Mouse (Mus musculus): ENCODE measurements around the gene Tbc1d2. TPM values are rescaled to one million over a fixed set of nuclear protein-coding genes. Genes with fewer than 3 reads are reported as not detected.
A peak's percentile ranks its signal among the peaks of the same experiment; 100 is the strongest.

Tbc1d2 gene
- polyA plus RNA-seq, 1 experiment from 2014 or later: 0.55 TPM

- Histone ChIP-seq H3K4me2 (no peak overlapping the region), H3K36me3 (no peaks in the 10 kb centered on the region), H3K4me3 (no peak overlapping the region), H3K4me1 (replicated peaks) (peaks cover 28% of the 10 kb centered on the region), H3K9ac (no peak overlapping the region), H3K27me3 (no peaks in the 10 kb centered on the region; the same call in 1 of the 2 replicates), H3K27ac (no peak overlapping the region), H3K9me3 (replicated peaks) (no peaks in the 10 kb centered on the region)
- WGBS: 68% methylated on average over 5 of the region's 5 CpGs
- no peak for ATAC-seq (replicated peaks; ENCODE audit: insufficient number of reproducible peaks, insufficient read depth, low FRiP score, low read depth)
Observed at GRCm38 (mm10) chr4:46666420-46666819, 16.4 kb upstream of the Tbc1d2 start.

DNA sequence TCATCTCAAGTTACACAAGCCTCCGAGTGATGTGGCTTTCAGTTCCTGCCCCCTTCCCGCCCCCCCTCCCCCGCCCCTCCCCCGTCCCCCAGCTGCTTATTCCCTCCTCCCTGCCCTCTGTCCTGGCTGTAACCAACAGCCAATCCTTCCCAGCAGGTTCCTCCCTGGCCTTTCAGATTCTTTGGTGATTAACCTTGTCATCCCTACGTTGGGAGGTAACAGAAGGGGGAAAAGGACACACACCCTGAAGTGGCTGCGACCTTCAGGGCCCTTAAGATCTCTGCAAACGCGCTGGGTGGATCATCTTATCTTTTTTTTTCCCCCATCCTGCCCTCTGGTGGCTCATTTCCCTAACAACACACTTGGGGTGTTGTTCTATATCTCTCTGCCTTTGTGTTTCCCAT is 15.4 kb upstream of the Tbc1d2 start:
- Histone ChIP-seq H3K27ac (peak overlapping the region; percentile 40; the same call in 1 of the 2 replicates), H3K4me3 (no peak overlapping the region), H3K27me3 (no peaks in the 10 kb centered on the region; the same call in 1 of the 2 replicates), H3K9me3 (replicated peaks) (no peaks in the 10 kb centered on the region), H3K36me3 (no peaks in the 10 kb centered on the region), H3K9ac (no peak overlapping the region), H3K4me2 (peak overlapping the region; percentile 82), H3K4me1 (replicated peaks) (peaks cover 28% of the 10 kb centered on the region)
- 1% methylated on average over 8 of the region's 8 CpGs for WGBS
- no peak for ATAC-seq (replicated peaks; ENCODE audit: insufficient number of reproducible peaks, insufficient read depth, low FRiP score, low read depth)

DNA sequence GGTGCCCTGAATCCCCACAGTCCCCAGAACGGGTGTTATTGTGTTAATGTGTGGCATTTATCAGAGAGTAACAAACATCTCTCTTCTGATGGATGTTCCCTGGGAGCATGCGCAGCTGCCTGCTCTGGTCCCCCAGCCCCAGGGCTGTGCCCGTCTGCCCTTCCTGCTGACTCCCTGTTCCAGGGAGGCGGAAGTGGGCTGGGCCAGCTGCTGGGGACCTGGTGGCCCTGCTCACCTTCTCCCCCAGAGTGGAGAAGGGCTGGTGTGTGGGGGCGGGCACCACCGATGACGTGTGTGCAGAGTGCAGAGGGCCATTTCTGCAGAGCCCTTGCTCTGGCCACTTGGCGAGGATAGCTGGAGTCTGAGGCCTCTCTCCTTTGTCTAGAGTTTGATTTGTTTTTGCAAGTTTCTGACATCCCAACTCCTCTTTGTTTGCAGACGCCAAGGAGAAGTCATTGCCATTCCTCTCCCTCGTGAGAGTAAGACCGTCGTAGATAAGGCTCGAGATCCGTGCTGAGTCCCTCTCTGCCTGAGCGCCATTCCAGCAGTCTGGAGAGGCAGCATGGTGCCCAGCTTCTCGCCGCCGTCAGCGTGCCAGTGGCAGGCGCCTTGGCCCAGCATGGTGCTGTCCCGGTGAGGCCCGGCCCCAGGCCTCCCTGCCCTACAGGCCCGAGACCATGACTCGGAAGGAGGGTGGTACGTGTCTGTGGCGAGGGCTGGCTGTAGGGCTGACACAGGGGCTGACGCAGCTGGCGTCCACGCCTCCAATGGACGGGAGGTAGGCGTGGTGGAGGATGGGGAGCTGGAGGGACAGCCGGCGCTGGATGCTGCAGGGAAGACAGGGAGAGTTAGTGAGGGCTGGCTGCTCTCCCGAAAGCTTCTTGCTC is 14.4 kb upstream of the Tbc1d2 start:
- H3K9ac ChIP-seq: peak overlapping the region; percentile 55
- H3K9me3 ChIP-seq (replicated peaks): no peaks in the 10 kb centered on the region
- 7% methylated on average over 34 of the region's 34 CpGs for WGBS
- peaks cover 27% of the 10 kb centered on the region for H3K4me1 ChIP-seq (replicated peaks)
- H3K4me3 ChIP-seq: peak overlapping the region; percentile 51
- H3K27ac ChIP-seq: peak overlapping the region; percentile 80
- no peaks in the 10 kb centered on the region for H3K36me3 ChIP-seq
- H3K4me2 ChIP-seq: peak overlapping the region; percentile 82
- no peaks in the 10 kb centered on the region; the same call in 1 of the 2 replicates for H3K27me3 ChIP-seq
- peak; percentile 86 for ATAC-seq (replicated peaks; ENCODE audit: insufficient number of reproducible peaks, insufficient read depth, low FRiP score, low read depth)

DNA sequence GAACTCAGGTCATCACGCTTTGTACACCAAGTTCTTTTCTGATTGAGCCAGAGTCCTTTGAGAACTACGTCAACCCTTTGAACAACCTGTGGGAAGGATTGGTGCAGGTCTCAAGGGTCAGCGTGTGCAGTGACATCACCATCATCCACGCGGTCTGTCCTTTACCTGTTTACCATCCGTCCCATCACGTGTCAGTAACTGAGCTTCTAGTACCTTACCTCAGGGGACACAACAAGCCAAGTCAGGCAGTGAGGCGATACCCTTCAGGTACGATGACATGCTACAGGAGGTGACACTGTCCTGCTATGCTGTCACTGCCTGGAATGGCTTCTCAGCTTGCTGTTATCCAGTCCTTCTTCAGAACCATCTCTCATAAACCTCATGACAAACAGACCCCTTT is 11.4 kb upstream of the Tbc1d2 start:
- WGBS: 70% methylated on average over 9 of the region's 9 CpGs
- no peaks in the 10 kb centered on the region; the same call in 1 of the 2 replicates for H3K27me3 ChIP-seq
- H3K9me3 ChIP-seq (replicated peaks): no peaks in the 10 kb centered on the region
- H3K4me3 ChIP-seq: no peak overlapping the region
- no peak overlapping the region for H3K4me2 ChIP-seq
- H3K36me3 ChIP-seq: no peaks in the 10 kb centered on the region
- ATAC-seq (replicated peaks; ENCODE audit: insufficient number of reproducible peaks, insufficient read depth, low FRiP score, low read depth): no peak
- peaks cover 15% of the 10 kb centered on the region for H3K4me1 ChIP-seq (replicated peaks)
- no peak overlapping the region for H3K27ac ChIP-seq
- H3K9ac ChIP-seq: no peak overlapping the region

DNA sequence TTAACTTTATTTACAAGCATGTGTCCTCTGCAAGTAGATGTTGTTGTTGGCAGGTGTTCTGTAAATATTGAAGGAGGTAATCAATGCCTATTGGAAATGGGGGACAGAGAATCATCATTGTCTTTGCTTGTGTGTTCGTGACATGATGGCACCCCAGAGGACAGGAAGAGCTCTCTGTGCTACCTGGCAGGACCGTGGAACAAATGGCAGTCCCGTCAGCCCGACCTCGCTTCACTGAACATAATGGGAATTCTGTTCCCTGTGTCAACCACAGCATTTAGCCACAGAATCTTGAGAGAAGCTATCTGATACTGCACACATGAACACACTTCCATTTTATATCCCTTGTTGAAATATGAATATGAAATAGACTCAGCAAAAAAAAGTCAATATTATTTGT is 8.9 kb upstream of the Tbc1d2 start:
- no peaks in the 10 kb centered on the region for H3K9me3 ChIP-seq (replicated peaks)
- no peak overlapping the region for H3K27ac ChIP-seq
- no peak for ATAC-seq (replicated peaks; ENCODE audit: insufficient number of reproducible peaks, insufficient read depth, low FRiP score, low read depth)
- H3K4me3 ChIP-seq: no peak overlapping the region
- H3K27me3 ChIP-seq: peaks cover 3% of the 10 kb centered on the region
- H3K4me2 ChIP-seq: no peak overlapping the region
- 63% methylated on average over 5 of the region's 5 CpGs for WGBS
- H3K4me1 ChIP-seq (replicated peaks): peaks cover 4% of the 10 kb centered on the region
- H3K36me3 ChIP-seq: no peaks in the 10 kb centered on the region
- no peak overlapping the region for H3K9ac ChIP-seq

- no peak for ATAC-seq (replicated peaks; ENCODE audit: insufficient number of reproducible peaks, insufficient read depth, low FRiP score, low read depth)
- Histone ChIP-seq H3K9me3 (replicated peaks) (no peaks in the 10 kb centered on the region), H3K9ac (no peak overlapping the region), H3K27me3 (peaks cover 17% of the 10 kb centered on the region), H3K27ac (no peak overlapping the region), H3K36me3 (no peaks in the 10 kb centered on the region), H3K4me3 (no peak overlapping the region), H3K4me2 (no peak overlapping the region), H3K4me1 (replicated peaks) (no peaks in the 10 kb centered on the region)
- 11% methylated on average over 5 of the region's 5 CpGs for WGBS
Observed at GRCm38 (mm10) chr4:46657116-46657515, 7.1 kb upstream of the Tbc1d2 start.

- WGBS: 63% methylated on average over 2 of the region's 2 CpGs
- Histone ChIP-seq H3K9ac (no peak overlapping the region), H3K27ac (no peak overlapping the region), H3K4me1 (replicated peaks) (no peaks in the 10 kb centered on the region), H3K36me3 (no peaks in the 10 kb centered on the region), H3K27me3 (peaks cover 27% of the 10 kb centered on the region), H3K4me3 (no peak overlapping the region), H3K4me2 (no peak overlapping the region), H3K9me3 (replicated peaks) (no peaks in the 10 kb centered on the region)
- no peak for ATAC-seq (replicated peaks; ENCODE audit: insufficient number of reproducible peaks, insufficient read depth, low FRiP score, low read depth)
Observed at GRCm38 (mm10) chr4:46655956-46656355, 5.9 kb upstream of the Tbc1d2 start.

- WGBS: 46% methylated on average over 1 of the region's 1 CpGs
- Histone ChIP-seq H3K27me3 (peaks cover 32% of the 10 kb centered on the region), H3K4me3 (no peak overlapping the region)
Observed at GRCm38 (mm10) chr4:46655298-46655697, 5.3 kb upstream of the Tbc1d2 start.

GRCm38 (mm10) chr4:46649161-46649560 is 848 bp downstream of the Tbc1d2 start:
- Histone ChIP-seq H3K4me3 (peak overlapping the region; percentile 81), H3K4me1 (replicated peaks) (peaks cover 12% of the 10 kb centered on the region), H3K9me3 (replicated peaks) (no peaks in the 10 kb centered on the region), H3K9ac (no peak overlapping the region), H3K27ac (no peak overlapping the region), H3K27me3 (peaks cover 42% of the 10 kb centered on the region), H3K4me2 (peak overlapping the region; percentile 93), H3K36me3 (no peaks in the 10 kb centered on the region)
- no peak for ATAC-seq (replicated peaks; ENCODE audit: insufficient number of reproducible peaks, insufficient read depth, low FRiP score, low read depth)
- WGBS: 52% methylated on average over 4 of the region's 4 CpGs

More at GRCm38 (mm10) chr4:46655298-46655697, 5.3 kb upstream of the Tbc1d2 start:
- no peak overlapping the region for H3K4me2 ChIP-seq
- H3K27ac ChIP-seq: no peak overlapping the region
- H3K9ac ChIP-seq: no peak overlapping the region
- no peaks in the 10 kb centered on the region for H3K36me3 ChIP-seq
- H3K9me3 ChIP-seq (replicated peaks): no peaks in the 10 kb centered on the region
- H3K4me1 ChIP-seq (replicated peaks): peaks cover 5% of the 10 kb centered on the region
- no peak for ATAC-seq (replicated peaks; ENCODE audit: insufficient number of reproducible peaks, insufficient read depth, low FRiP score, low read depth)

GRCm38 (mm10) chr4:46643676-46644112 is 6.3 kb downstream of the Tbc1d2 start:
- Histone ChIP-seq H3K27ac (peak overlapping the region; percentile 67), H3K36me3 (no peaks in the 10 kb centered on the region), H3K4me1 (replicated peaks) (peaks cover 7% of the 10 kb centered on the region), H3K9me3 (replicated peaks) (no peaks in the 10 kb centered on the region), H3K4me3 (no peak overlapping the region), H3K4me2 (no peak overlapping the region), H3K27me3 (peaks cover 3% of the 10 kb centered on the region), H3K9ac (no peak overlapping the region)
- ATAC-seq (replicated peaks; ENCODE audit: insufficient number of reproducible peaks, insufficient read depth, low FRiP score, low read depth): no peak; the same call in 1 of the 2 replicates
- 78% methylated on average over 8 of the region's 8 CpGs for WGBS

DNA sequence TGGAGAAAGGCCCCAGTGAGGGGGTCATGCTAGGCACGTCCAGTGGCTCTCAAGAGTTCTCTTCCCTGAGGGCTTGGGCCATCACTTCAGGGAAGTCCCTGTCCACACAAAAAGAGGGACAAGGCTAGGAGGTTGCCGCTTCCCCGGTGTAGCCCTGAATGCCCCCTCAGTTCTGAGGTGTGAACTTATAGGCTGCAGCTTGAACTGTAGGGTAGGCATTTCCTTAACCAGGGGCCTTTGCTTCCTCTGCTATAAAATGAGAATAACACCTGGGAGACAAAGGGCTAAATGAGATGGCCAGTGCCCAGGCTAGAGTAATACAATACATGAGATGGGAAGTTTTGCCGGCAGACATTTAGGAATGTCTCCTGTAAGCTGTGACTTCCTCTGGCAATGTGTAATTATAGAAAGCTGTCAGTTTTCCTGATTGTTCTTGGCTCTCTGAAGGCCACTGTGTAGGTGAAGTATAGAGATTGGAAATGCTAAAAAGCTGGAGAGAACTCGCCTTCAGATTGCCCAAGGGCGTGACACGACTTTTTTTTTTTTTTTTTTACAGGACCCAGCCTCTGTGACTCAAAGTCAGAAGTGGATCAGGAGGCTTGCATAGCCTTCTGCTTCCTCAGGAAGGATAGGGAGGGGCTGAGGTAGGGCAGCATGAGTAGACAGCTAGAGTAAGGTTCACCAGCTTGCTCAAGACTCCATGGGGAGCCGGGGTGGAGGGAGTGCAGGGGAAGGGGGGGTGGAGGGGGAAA is 6.9 kb downstream of the Tbc1d2 start:
- ATAC-seq (replicated peaks; ENCODE audit: insufficient number of reproducible peaks, insufficient read depth, low FRiP score, low read depth): peak; percentile 65
- Histone ChIP-seq H3K9ac (no peak overlapping the region), H3K4me3 (no peak overlapping the region), H3K27ac (peak overlapping the region; percentile 67), H3K27me3 (no peaks in the 10 kb centered on the region), H3K4me2 (no peak overlapping the region), H3K4me1 (replicated peaks) (peaks cover 7% of the 10 kb centered on the region), H3K9me3 (replicated peaks) (no peaks in the 10 kb centered on the region), H3K36me3 (no peaks in the 10 kb centered on the region)
- WGBS: 60% methylated on average over 8 of the region's 8 CpGs

Measured in heart, embryonic 15.5 days (tissue).